Mouse (Mus musculus): ENCODE data around the gene Dst. TPM values are rescaled to one million over a fixed set of nuclear protein-coding genes. Genes with fewer than 3 reads are reported as not detected.

Gene Dst
- polyA plus RNA-seq, 1 experiment from 2014 or later, result 13.4 TPM

DNA sequence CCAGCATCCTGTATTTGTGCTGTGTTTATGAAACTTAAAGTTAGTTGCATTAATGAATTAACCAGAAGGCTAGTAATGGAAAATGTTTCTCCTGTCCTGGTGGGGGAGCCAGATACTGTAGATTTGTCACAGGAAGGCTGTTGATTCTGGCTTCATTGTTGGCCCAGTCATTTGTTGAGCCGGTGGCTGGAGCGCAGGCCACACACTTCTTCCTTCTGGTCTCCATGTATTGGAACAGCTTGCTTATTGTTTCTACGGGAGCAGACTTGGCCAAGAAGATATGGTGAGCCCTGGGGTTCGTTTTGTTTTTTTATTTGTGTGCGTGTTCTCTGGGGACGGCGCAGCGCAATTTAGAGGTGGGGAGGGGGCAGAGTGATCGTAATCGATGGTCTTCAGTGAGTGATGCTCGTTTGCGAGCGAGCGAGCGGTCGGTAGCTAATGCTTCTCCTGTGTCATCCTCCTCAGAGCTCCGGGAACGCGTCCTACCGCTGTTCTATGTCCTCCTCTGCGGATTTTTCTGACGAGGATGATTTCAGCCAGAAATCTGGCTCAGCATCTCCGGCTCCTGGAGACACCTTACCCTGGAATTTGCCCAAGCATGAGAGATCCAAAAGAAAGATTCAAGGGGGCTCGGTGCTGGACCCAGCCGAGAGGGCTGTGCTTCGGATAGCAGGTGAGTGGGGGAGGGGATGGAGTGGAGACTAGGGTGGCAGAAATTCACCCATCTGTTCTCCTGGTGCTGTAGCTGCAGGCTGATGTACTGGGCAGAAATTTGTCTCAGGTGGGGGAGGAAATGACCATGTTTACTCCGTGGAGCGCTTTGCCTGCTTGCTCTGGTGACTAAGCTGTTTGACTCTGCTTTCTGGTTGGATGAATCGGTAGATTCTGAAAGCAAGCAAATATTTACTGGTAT lies 98.0 kb downstream of the Dst start:
- Histone ChIP-seq H3K9ac (ENCODE audit: low read length) (peak overlapping the region; percentile 57), H3K4me3 (ENCODE audit: low read length) (peak overlapping the region; percentile 45), H3K27me3 (ENCODE audit: control insufficient read depth, insufficient read depth, low read depth, low read length) (no peaks in the 10 kb centered on the region), H3K27ac (ENCODE audit: low read length) (peak overlapping the region; percentile 76), H3K4me2 (ENCODE audit: low read depth, low read length) (peak overlapping the region; percentile 61), H3K4me1 (replicated peaks; ENCODE audit: control insufficient read depth, insufficient read depth, low read length) (peaks cover 8% of the 10 kb centered on the region; the same call in 1 of the 2 replicates), H3K36me3 (ENCODE audit: control insufficient read depth, insufficient read depth, low read length) (no peaks in the 10 kb centered on the region), H3K9me3 (ENCODE audit: control insufficient read depth, low read length) (no peaks in the 10 kb centered on the region)
- WGBS, result 1% methylated on average over 29 of the region's 29 CpGs
- peak; percentile 88 for ATAC-seq (ENCODE audit: low read depth)

DNA sequence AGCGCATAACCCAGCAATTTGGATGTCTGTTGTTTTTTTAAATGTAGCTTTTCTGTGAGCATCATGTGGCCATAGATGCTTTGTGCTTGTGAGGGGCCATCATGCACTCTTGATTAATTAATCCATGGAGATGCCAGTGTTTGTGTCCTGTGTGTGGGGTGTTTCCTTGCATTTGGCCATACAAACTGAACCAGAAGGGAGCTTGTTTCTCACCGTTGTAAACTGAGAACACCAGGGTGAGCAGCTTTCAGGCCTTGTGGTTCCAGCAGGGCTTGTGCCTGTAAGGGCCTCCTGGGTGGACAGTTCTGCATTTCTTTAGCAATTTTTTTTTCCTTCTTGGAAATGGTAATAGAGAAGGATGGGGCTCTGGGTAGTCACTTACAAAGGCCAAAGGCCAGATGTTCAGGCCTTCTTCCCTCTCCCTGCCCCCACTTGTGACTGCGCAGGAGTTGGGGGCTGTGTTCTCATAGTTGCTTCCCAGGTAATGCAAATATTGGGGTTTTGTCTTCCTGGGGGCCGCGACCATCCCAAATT lies 98.9 kb downstream of the Dst start:
- no peak overlapping the region for H3K27ac ChIP-seq (ENCODE audit: low read length)
- peaks cover 10% of the 10 kb centered on the region; the same call in 1 of the 2 replicates for H3K4me1 ChIP-seq (replicated peaks; ENCODE audit: control insufficient read depth, insufficient read depth, low read length)
- no peaks in the 10 kb centered on the region for H3K27me3 ChIP-seq (ENCODE audit: control insufficient read depth, insufficient read depth, low read depth, low read length)
- no peak overlapping the region for H3K9ac ChIP-seq (ENCODE audit: low read length)
- H3K4me3 ChIP-seq (ENCODE audit: low read length), result no peak overlapping the region; the same call in 1 of the 2 replicates
- ATAC-seq (ENCODE audit: low read depth), result no peak
- WGBS, result 61% methylated on average over 5 of the region's 5 CpGs
- no peaks in the 10 kb centered on the region for H3K9me3 ChIP-seq (ENCODE audit: control insufficient read depth, low read length)
- peak overlapping the region; percentile 61 for H3K4me2 ChIP-seq (ENCODE audit: low read depth, low read length)
- no peaks in the 10 kb centered on the region for H3K36me3 ChIP-seq (ENCODE audit: control insufficient read depth, insufficient read depth, low read length)

- no peak overlapping the region for H3K9ac ChIP-seq (ENCODE audit: low read length)
- H3K4me1 ChIP-seq (replicated peaks; ENCODE audit: control insufficient read depth, insufficient read depth, low read length), result peaks cover 10% of the 10 kb centered on the region; the same call in 1 of the 2 replicates
- H3K27ac ChIP-seq (ENCODE audit: low read length), result no peak overlapping the region
- peak overlapping the region; percentile 7; the same call in 1 of the 2 replicates for H3K4me2 ChIP-seq (ENCODE audit: low read depth, low read length)
- no peaks in the 10 kb centered on the region for H3K27me3 ChIP-seq (ENCODE audit: control insufficient read depth, insufficient read depth, low read depth, low read length)
- ATAC-seq (ENCODE audit: low read depth), result no peak
- no peaks in the 10 kb centered on the region for H3K36me3 ChIP-seq (ENCODE audit: control insufficient read depth, insufficient read depth, low read length)
- no peaks in the 10 kb centered on the region for H3K9me3 ChIP-seq (ENCODE audit: control insufficient read depth, low read length)
- WGBS, result 66% methylated on average over 4 of the region's 4 CpGs
- no peak overlapping the region for H3K4me3 ChIP-seq (ENCODE audit: low read length)
Measured at GRCm38 (mm10) chr1:34007379-34007778, 99.4 kb downstream of the Dst start.

- Histone ChIP-seq H3K27me3 (ENCODE audit: control insufficient read depth, insufficient read depth, low read depth, low read length) (no peaks in the 10 kb centered on the region), H3K36me3 (ENCODE audit: control insufficient read depth, insufficient read depth, low read length) (no peaks in the 10 kb centered on the region), H3K4me2 (ENCODE audit: low read depth, low read length) (peak overlapping the region; percentile 99), H3K4me3 (ENCODE audit: low read length) (peak overlapping the region; percentile 74), H3K4me1 (replicated peaks; ENCODE audit: control insufficient read depth, insufficient read depth, low read length) (peaks cover 4% of the 10 kb centered on the region; the same call in 1 of the 2 replicates), H3K9me3 (ENCODE audit: control insufficient read depth, low read length) (no peaks in the 10 kb centered on the region), H3K9ac (ENCODE audit: low read length) (peak overlapping the region; percentile 72), H3K27ac (ENCODE audit: low read length) (0 out of 2 replicates have a peak overlapping the region, but pooled peaks have one; percentile 12)
- peak; percentile 88 for ATAC-seq (ENCODE audit: low read depth)
- under 1% methylated on average over 39 of the region's 47 CpGs for WGBS
Measured at GRCm38 (mm10) chr1:34011051-34011677, 103.1 kb downstream of the Dst start.

GRCm38 (mm10) chr1:34011821-34012271 lies 103.8 kb downstream of the Dst start:
- no peaks in the 10 kb centered on the region for H3K36me3 ChIP-seq (ENCODE audit: control insufficient read depth, insufficient read depth, low read length)
- H3K9ac ChIP-seq (ENCODE audit: low read length), result peak overlapping the region; percentile 72
- H3K27ac ChIP-seq (ENCODE audit: low read length), result no peak overlapping the region
- 0% methylated on average over 16 of the region's 16 CpGs for WGBS
- H3K4me1 ChIP-seq (replicated peaks; ENCODE audit: control insufficient read depth, insufficient read depth, low read length), result 0 out of 2 replicates have a peak, but pooled peaks cover 2% of the 10 kb centered on the region
- peak overlapping the region; percentile 99 for H3K4me2 ChIP-seq (ENCODE audit: low read depth, low read length)
- H3K4me3 ChIP-seq (ENCODE audit: low read length), result peak overlapping the region; percentile 74
- H3K9me3 ChIP-seq (ENCODE audit: control insufficient read depth, low read length), result no peaks in the 10 kb centered on the region
- peak; percentile 59 for ATAC-seq (ENCODE audit: low read depth)
- H3K27me3 ChIP-seq (ENCODE audit: control insufficient read depth, insufficient read depth, low read depth, low read length), result no peaks in the 10 kb centered on the region

- Histone ChIP-seq H3K4me2 (ENCODE audit: low read depth, low read length) (no peak overlapping the region), H3K4me3 (ENCODE audit: low read length) (no peak overlapping the region), H3K27me3 (ENCODE audit: control insufficient read depth, insufficient read depth, low read depth, low read length) (no peaks in the 10 kb centered on the region), H3K9ac (ENCODE audit: low read length) (no peak overlapping the region), H3K4me1 (replicated peaks; ENCODE audit: control insufficient read depth, insufficient read depth, low read length) (0 out of 2 replicates have a peak, but pooled peaks cover 2% of the 10 kb centered on the region), H3K36me3 (ENCODE audit: control insufficient read depth, insufficient read depth, low read length) (no peaks in the 10 kb centered on the region), H3K9me3 (ENCODE audit: control insufficient read depth, low read length) (no peaks in the 10 kb centered on the region), H3K27ac (ENCODE audit: low read length) (no peak overlapping the region)
- WGBS, result 70% methylated on average over 5 of the region's 5 CpGs
- ATAC-seq (ENCODE audit: low read depth), result no peak
Measured at GRCm38 (mm10) chr1:34013490-34013889, 105.5 kb downstream of the Dst start.

GRCm38 (mm10) chr1:34016780-34017179 lies 108.8 kb downstream of the Dst start:
- H3K4me2 ChIP-seq (ENCODE audit: low read depth, low read length), result no peak overlapping the region
- no peaks in the 10 kb centered on the region for H3K9me3 ChIP-seq (ENCODE audit: control insufficient read depth, low read length)
- 79% methylated on average over 15 of the region's 15 CpGs for WGBS
- H3K27ac ChIP-seq (ENCODE audit: low read length), result no peak overlapping the region
- no peak for ATAC-seq (ENCODE audit: low read depth)
- H3K27me3 ChIP-seq (ENCODE audit: control insufficient read depth, insufficient read depth, low read depth, low read length), result no peaks in the 10 kb centered on the region
- H3K36me3 ChIP-seq (ENCODE audit: control insufficient read depth, insufficient read depth, low read length), result no peaks in the 10 kb centered on the region
- H3K9ac ChIP-seq (ENCODE audit: low read length), result no peak overlapping the region
- H3K4me1 ChIP-seq (replicated peaks; ENCODE audit: control insufficient read depth, insufficient read depth, low read length), result 0 out of 2 replicates have a peak, but pooled peaks cover 1% of the 10 kb centered on the region
- H3K4me3 ChIP-seq (ENCODE audit: low read length), result no peak overlapping the region

DNA sequence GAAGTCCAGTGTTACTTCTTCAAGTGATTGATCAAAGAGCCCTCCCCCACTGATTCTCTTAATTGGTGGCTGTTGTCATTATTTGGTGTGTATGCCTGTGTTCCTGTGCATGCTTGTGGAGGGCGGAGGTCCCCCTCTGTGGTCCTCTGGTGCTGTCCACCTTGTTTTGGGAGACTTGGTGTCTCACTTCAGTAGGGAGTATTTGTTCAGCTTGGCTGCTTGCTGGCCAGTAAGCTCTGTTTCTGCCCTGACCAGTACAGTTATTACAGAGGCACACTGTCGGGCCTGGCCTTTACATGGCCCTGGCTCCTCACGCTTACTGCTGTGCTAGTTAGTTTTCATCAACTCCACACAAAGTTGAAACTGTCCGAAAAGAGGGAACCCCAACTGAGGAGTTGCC lies 109.3 kb downstream of the Dst start:
- H3K27ac ChIP-seq (ENCODE audit: low read length), result no peak overlapping the region
- no peak overlapping the region for H3K4me2 ChIP-seq (ENCODE audit: low read depth, low read length)

GRCm38 (mm10) chr1:34020599-34020998 lies 112.6 kb downstream of the Dst start:
- Histone ChIP-seq H3K4me3 (ENCODE audit: low read length) (no peak overlapping the region), H3K4me2 (ENCODE audit: low read depth, low read length) (no peak overlapping the region), H3K9ac (ENCODE audit: low read length) (no peak overlapping the region), H3K4me1 (replicated peaks; ENCODE audit: control insufficient read depth, insufficient read depth, low read length) (no peaks in the 10 kb centered on the region), H3K36me3 (ENCODE audit: control insufficient read depth, insufficient read depth, low read length) (no peaks in the 10 kb centered on the region), H3K27ac (ENCODE audit: low read length) (no peak overlapping the region), H3K27me3 (ENCODE audit: control insufficient read depth, insufficient read depth, low read depth, low read length) (no peaks in the 10 kb centered on the region), H3K9me3 (ENCODE audit: control insufficient read depth, low read length) (no peaks in the 10 kb centered on the region)
- 89% methylated on average over 6 of the region's 6 CpGs for WGBS
- no peak for ATAC-seq (ENCODE audit: low read depth)

More for the DNA sequence above, 109.3 kb downstream of the Dst start:
- Histone ChIP-seq H3K4me3 (ENCODE audit: low read length) (no peak overlapping the region), H3K36me3 (ENCODE audit: control insufficient read depth, insufficient read depth, low read length) (no peaks in the 10 kb centered on the region), H3K27me3 (ENCODE audit: control insufficient read depth, insufficient read depth, low read depth, low read length) (no peaks in the 10 kb centered on the region), H3K9me3 (ENCODE audit: control insufficient read depth, low read length) (no peaks in the 10 kb centered on the region), H3K9ac (ENCODE audit: low read length) (no peak overlapping the region), H3K4me1 (replicated peaks; ENCODE audit: control insufficient read depth, insufficient read depth, low read length) (no peaks in the 10 kb centered on the region)
- WGBS, result 95% methylated on average over 4 of the region's 4 CpGs
- ATAC-seq (ENCODE audit: low read depth), result no peak
